Comparison of ENCODE assay signal across 12 mouse cellular contexts in genomic region chr9:101590310-101590709, GRCm38 (mm10).
DNase-seq lines count a peak whose midpoint lies in the region; ATAC-seq and TF ChIP-seq lines count a peak whose summit lies in the region.
"Had no signal": no experiment of that assay in that cellular context is flagged by ENCODE, and none has a peak within 500 bp of the region (broad histone marks: within the 10 kb centered on the region; RNA-seq: fewer than 3 reads in every experiment).

No protein-coding gene starts in this region.

- no peak overlapping the region for H3K4me2 ChIP-seq in intestine, embryonic 14.5 days (ENCODE audit: low read length)
- no peak overlapping the region for H3K4me2 ChIP-seq in intestine, postnatal 0 days (replicated peaks; ENCODE audit: low read depth)
- no peak overlapping the region for H3K4me2 ChIP-seq in kidney, postnatal 0 days (ENCODE audit: low read length)
- no peak overlapping the region for H3K4me2 ChIP-seq in lung, postnatal 0 days (replicated peaks; ENCODE audit: low read depth, low read length)
- H3K4me2 ChIP-seq: forebrain, embryonic 15.5 days had no signal

- peak; percentile 14; the same call in 1 of the 2 replicates for TF ChIP-seq EP300 in lung, postnatal 0 days (IDR thresholded peaks at IDR 0.05)

- no peak overlapping the region for H3K4me3 ChIP-seq in intestine, embryonic 14.5 days (ENCODE audit: low read depth, low read length)
- H3K4me3 ChIP-seq in intestine, postnatal 0 days (ENCODE audit: low read depth, low read length) = no peak overlapping the region
- H3K4me3 ChIP-seq in kidney, postnatal 0 days (replicated peaks; ENCODE audit: low read depth, low read length) = no peak overlapping the region
- no peak overlapping the region for H3K4me3 ChIP-seq in lung, postnatal 0 days (ENCODE audit: low read depth, low read length)
- H3K4me3 ChIP-seq: forebrain, embryonic 15.5 days had no signal

- no peaks in the 10 kb centered on the region for H3K4me1 ChIP-seq in intestine, embryonic 14.5 days (replicated peaks; ENCODE audit: control insufficient read depth, insufficient read depth, low read length)
- H3K4me1 ChIP-seq in intestine, postnatal 0 days (replicated peaks; ENCODE audit: control insufficient read depth, insufficient read depth, low read length) = no peaks in the 10 kb centered on the region
- H3K4me1 ChIP-seq in kidney, postnatal 0 days (replicated peaks; ENCODE audit: insufficient read depth, low read length) = no peaks in the 10 kb centered on the region
- H3K4me1 ChIP-seq in lung, postnatal 0 days (ENCODE audit: insufficient read depth, low read depth, low read length) = no peaks in the 10 kb centered on the region
- H3K4me1 ChIP-seq: forebrain, embryonic 15.5 days had no signal

- no peak for TF ChIP-seq CTCF in intestine, postnatal 0 days (IDR thresholded peaks at IDR 0.05; ENCODE audit: low read depth)
- TF ChIP-seq CTCF in kidney, postnatal 0 days (IDR thresholded peaks at IDR 0.05; ENCODE audit: low read depth) = no peak
- TF ChIP-seq CTCF in lung, postnatal 0 days (IDR thresholded peaks at IDR 0.05) = no peak

- no peaks in the 10 kb centered on the region for H3K27me3 ChIP-seq in intestine, embryonic 14.5 days (replicated peaks; ENCODE audit: control insufficient read depth, insufficient read depth, low read length)
- H3K27me3 ChIP-seq in intestine, postnatal 0 days (replicated peaks; ENCODE audit: control insufficient read depth, insufficient read depth, low read length) = no peaks in the 10 kb centered on the region
- no peaks in the 10 kb centered on the region for H3K27me3 ChIP-seq in kidney, postnatal 0 days (ENCODE audit: insufficient read depth, low read length)
- no peaks in the 10 kb centered on the region for H3K27me3 ChIP-seq in lung, postnatal 0 days (replicated peaks; ENCODE audit: insufficient read depth, low read length)
- H3K27me3 ChIP-seq: forebrain, embryonic 15.5 days had no signal

- no peak for ATAC-seq in intestine, embryonic 14.5 days (replicated peaks; ENCODE audit: low FRiP score, low TSS enrichment, low read depth)
- no peak for ATAC-seq in intestine, postnatal 0 days
- ATAC-seq in kidney, postnatal 0 days (replicated peaks; ENCODE audit: low FRiP score, low read depth) = no peak
- ATAC-seq in lung, postnatal 0 days = peak; percentile 72
- ATAC-seq: forebrain, embryonic 15.5 days had no signal

- 0 out of 2 replicates have a peak, but pooled peaks cover 3% of the 10 kb centered on the region for H3K9me3 ChIP-seq in intestine, embryonic 14.5 days (ENCODE audit: control insufficient read depth, low read length)
- no peaks in the 10 kb centered on the region for H3K9me3 ChIP-seq in intestine, postnatal 0 days (ENCODE audit: control insufficient read depth)
- no peaks in the 10 kb centered on the region for H3K9me3 ChIP-seq in kidney, postnatal 0 days (replicated peaks; ENCODE audit: low read length)
- no peaks in the 10 kb centered on the region for H3K9me3 ChIP-seq in lung, postnatal 0 days (ENCODE audit: low read length)
- H3K9me3 ChIP-seq: forebrain, embryonic 15.5 days had no signal

- H3K27ac ChIP-seq in intestine, embryonic 14.5 days (ENCODE audit: low read depth) = no peak overlapping the region
- H3K27ac ChIP-seq in intestine, postnatal 0 days (ENCODE audit: low read depth, low read length) = no peak overlapping the region
- no peak overlapping the region for H3K27ac ChIP-seq in kidney, postnatal 0 days
- H3K27ac ChIP-seq in lung, postnatal 0 days (ENCODE audit: low read length) = no peak overlapping the region
- H3K27ac ChIP-seq: forebrain, embryonic 15.5 days had no signal

- 72% methylated on average over 3 of the region's 3 CpGs for WGBS in intestine, embryonic 14.5 days
- 60% methylated on average over 3 of the region's 3 CpGs for WGBS in intestine, postnatal 0 days
- WGBS in kidney, postnatal 0 days = 68% methylated on average over 3 of the region's 3 CpGs
- 36% methylated on average over 3 of the region's 3 CpGs for WGBS in lung, postnatal 0 days

- H3K36me3 ChIP-seq in intestine, embryonic 14.5 days (ENCODE audit: control insufficient read depth, insufficient read depth, low read length) = no peaks in the 10 kb centered on the region
- H3K36me3 ChIP-seq in intestine, postnatal 0 days (ENCODE audit: control insufficient read depth, insufficient read depth) = no peaks in the 10 kb centered on the region
- no peaks in the 10 kb centered on the region for H3K36me3 ChIP-seq in kidney, postnatal 0 days (ENCODE audit: insufficient read depth, low read length)
- no peaks in the 10 kb centered on the region for H3K36me3 ChIP-seq in lung, postnatal 0 days (ENCODE audit: insufficient read depth, low read length)
- H3K36me3 ChIP-seq: forebrain, embryonic 15.5 days had no signal

- H3K9ac ChIP-seq in intestine, embryonic 14.5 days (ENCODE audit: low read length) = no peak overlapping the region
- no peak overlapping the region for H3K9ac ChIP-seq in intestine, postnatal 0 days (ENCODE audit: low read depth, low read length)
- no peak overlapping the region for H3K9ac ChIP-seq in kidney, postnatal 0 days (ENCODE audit: low read depth, low read length)
- no peak overlapping the region for H3K9ac ChIP-seq in lung, postnatal 0 days (replicated peaks; ENCODE audit: low read depth)
- H3K9ac ChIP-seq: forebrain, embryonic 15.5 days had no signal

- DNase-seq in intestine, embryonic 14.5 days (ENCODE audit: low spot score) = peak; percentile 36
- DNase-seq in gastrocnemius, postnatal 36 days = peak; percentile 68 to 77
- DNase-seq in kidney, postnatal 0 days (ENCODE audit: low spot score) = peak; percentile 20
- peak; percentile 64 for DNase-seq in lung, postnatal 0 days (ENCODE audit: low spot score)
- no peak for DNase-seq in left cerebral cortex, adult 8-10 months (ENCODE audit: low spot score in 2 of 2)
- DNase-seq in adrenal gland, postnatal 4 days (ENCODE audit: low spot score in 2 of 2) = no peak
- no peak for DNase-seq in frontal cortex, postnatal 14 days (ENCODE audit: low spot score in 2 of 2)
- DNase-seq: adrenal gland, adult 2 months; cerebellum, adult 18-20 months; thymus, postnatal 14 days had no signal

- intact Hi-C loops in gastrocnemius, postnatal 36 days (cut with DNase I) = no loop called here

Comparison
In these comparisons a context has a peak if more than half of its experiments do, and no peak if none do; other contexts are left out.
1. DNase-seq: peak in intestine, embryonic 14.5 days (single experiment), gastrocnemius, postnatal 36 days (2 of 2), kidney, postnatal 0 days (single experiment) and lung, postnatal 0 days (single experiment); none in left cerebral cortex, adult 8-10 months (0 of 2), adrenal gland, postnatal 4 days (0 of 2) and frontal cortex, postnatal 14 days (0 of 2).